Mouse (Mus musculus): ENCODE measurements around the gene Aqr. TPM values are rescaled to one million over a fixed set of nuclear protein-coding genes. Genes with fewer than 3 reads are reported as not detected.

Aqr gene
- total RNA-seq, 4 experiments from 2014 or later: 15.4 to 19.5 (median 17.6) TPM

- no peak for DNase-seq (ENCODE audit: low spot score)
Measured at GRCm38 (mm10) chr2:114064004-114064403, 122.8 kb downstream of the Aqr start.

- no peak for DNase-seq (ENCODE audit: low spot score)
Measured at GRCm38 (mm10) chr2:114060071-114060591, 126.7 kb downstream of the Aqr start.

- DNase-seq (ENCODE audit: low spot score): no peak
Measured at GRCm38 (mm10) chr2:114059608-114060007, 127.2 kb downstream of the Aqr start.

- no peak for DNase-seq (ENCODE audit: low spot score)
Measured at GRCm38 (mm10) chr2:114058226-114058796, 128.5 kb downstream of the Aqr start.

GRCm38 (mm10) chr2:114057303-114057853 lies 129.4 kb downstream of the Aqr start:
- DNase-seq (ENCODE audit: low spot score): peak; percentile 85

- peak; percentile 68 for DNase-seq (ENCODE audit: low spot score)
Measured at GRCm38 (mm10) chr2:114054129-114054528, 132.7 kb downstream of the Aqr start.

GRCm38 (mm10) chr2:114052696-114053598 lies 133.9 kb downstream of the Aqr start, which contains the start of gene Actc1:
Gene Actc1, minus strand, starts transcription at chr2:114053548.
- DNase-seq (ENCODE audit: low spot score): peak; percentile 66

GRCm38 (mm10) chr2:114051871-114052241 lies 135.0 kb downstream of the Aqr start:
- no peak for DNase-seq (ENCODE audit: low spot score)

Small RNA genes lying within 50 kb of the gene (microRNA-seq; reads per million reads assigned to microRNA genes)
- not detected for gene Mir7002

Other genes with a start within 250 kb of the Aqr start
- gene Gjd2, start 173.4 kb downstream of the Aqr start, total RNA-seq (2022): not detected
- gene Actc1, start 133.5 kb downstream of the Aqr start, total RNA-seq (2022): over 10,000 TPM in 3 of 4 experiments, 1,000 to 10,000 TPM in 1; 8,568 to 14,785 (median 13,606) TPM
- gene Zfp770, start 14.4 kb upstream of the Aqr start, total RNA-seq (2022): 10 to 100 TPM; 16.2 to 21.1 (median 17.2) TPM

All from heart, adult 8-10 months (tissue).